Mouse (Mus musculus) brain, embryonic 14.5 days (tissue): ENCODE measurements around the gene Bspry.

ENCODE experiments used
- CTCF ChIP-seq: fragments of 200-500 bp; IDR thresholded peaks from 2 replicates; pipeline ENCODE4 v1.5.1; 2012; ENCODE audit warnings: inconsistent platforms, mild to moderate bottlenecking, moderate library complexity, borderline replicate concordance; ENCODE audit not compliant: insufficient read depth, insufficient read length; ENCODE audit errors: extremely low read depth
- POLR2A ChIP-seq: fragments of 200-500 bp; IDR thresholded peaks from 2 replicates; pipeline ENCODE4 v1.6.1; 2012; ENCODE audit warnings: mild to moderate bottlenecking, inconsistent platforms, borderline replicate concordance; ENCODE audit not compliant: poor library complexity, insufficient read depth, insufficient read length, severe bottlenecking; ENCODE audit errors: extremely low read depth

DNA sequence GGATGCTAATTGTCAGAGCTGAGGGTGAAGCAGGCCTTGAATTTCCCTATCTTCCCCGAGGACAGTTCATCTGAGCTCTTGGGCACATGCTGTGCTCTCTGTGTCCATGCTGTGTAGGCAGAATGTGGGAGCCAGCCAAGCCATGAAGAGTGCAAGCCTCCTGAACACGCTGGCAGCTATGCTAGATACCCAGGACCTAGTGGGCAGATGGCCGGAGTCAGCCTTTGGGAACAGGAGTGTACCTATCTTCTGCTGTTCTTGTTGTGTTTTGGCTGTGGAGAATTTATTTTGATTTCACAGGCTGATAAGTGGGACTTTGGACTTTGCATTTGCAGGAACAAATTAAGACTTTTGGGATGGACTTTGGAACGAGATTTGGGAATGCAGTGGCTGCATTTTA is 39.3 kb upstream of the Bspry start:
- no peak for TF ChIP-seq POLR2A
- TF ChIP-seq CTCF = no peak
